Mouse (Mus musculus) MEL (cell line): ENCODE measurements around the gene Mymk. TPM values are rescaled to one million over a fixed set of nuclear protein-coding genes. Genes with fewer than 3 reads are reported as not detected.

ENCODE experiments used
- DNase-seq: peaks from one replicate; pipeline ENCODE4 v3.0.0; 2011; ENCODE audit warnings: low read depth, low spot score
- H3K27ac ChIP-seq: 2 replicates; pipeline ENCODE4 v1.5.1; 2012; ENCODE audit warnings: low read depth, mild to moderate bottlenecking, control low read depth, low read length, moderate library complexity; ENCODE audit not compliant: control insufficient read depth
- H3K27me3 ChIP-seq, 2 experiments: fragments of 150-350 bp in 1 of 2; sonication (generic) in 1 of 2; 2 replicates each; pipeline ENCODE4 v1.6.1; 2012; ENCODE audit warnings: low read length in 2 of 2, mild to moderate bottlenecking in 2 of 2, improper control_type of control experiment in 1 of 2, moderate library complexity in 1 of 2; ENCODE audit not compliant: insufficient read depth in 2 of 2, control insufficient read depth in 1 of 2
- H3K36me3 ChIP-seq, 2 experiments: 2 replicates each; pipeline ENCODE4 v1.6.1; 2012 to 2014; ENCODE audit warnings: low read length in 2 of 2, improper control_type of control experiment in 1 of 2, inconsistent platforms in 1 of 2, mild to moderate bottlenecking in 1 of 2; ENCODE audit not compliant: insufficient read depth in 2 of 2, control insufficient read depth in 1 of 2
- H3K4me1 ChIP-seq, 2 experiments: fragments of 150-350 bp in 1 of 2; sonication (generic) in 1 of 2; 2 replicates each; pipeline ENCODE4 v1.6.1; 2012; ENCODE audit warnings: low read length in 2 of 2, improper control_type of control experiment in 1 of 2, mild to moderate bottlenecking in 1 of 2; ENCODE audit not compliant: insufficient read depth in 2 of 2, control insufficient read depth in 1 of 2
- H3K4me3 ChIP-seq, 2 experiments: fragments of 150-350 bp in 1 of 2; sonication (generic) in 1 of 2; 2 replicates each; pipeline ENCODE4 v1.5.1; 2012; ENCODE audit warnings: low read depth in 2 of 2, low read length in 2 of 2, mild to moderate bottlenecking in 2 of 2, moderate library complexity in 2 of 2, control low read depth in 1 of 2, improper control_type of control experiment in 1 of 2; ENCODE audit not compliant: control insufficient read depth in 1 of 2, insufficient read depth in 1 of 2
- H3K79me2 ChIP-seq: 2 replicates; pipeline ENCODE4 v1.6.1; 2012; ENCODE audit warnings: mild to moderate bottlenecking, low read length, moderate library complexity; ENCODE audit not compliant: control insufficient read depth, poor library complexity, insufficient read depth
- H3K9ac ChIP-seq: 2 replicates; pipeline ENCODE4 v1.6.1; 2012; ENCODE audit warnings: low read depth, mild to moderate bottlenecking, control low read depth, low read length, moderate library complexity; ENCODE audit not compliant: control insufficient read depth, poor library complexity, severe bottlenecking
- H3K9me3 ChIP-seq: fragments of 150-350 bp; sonication (generic); replicated peaks from 2 replicates; pipeline ENCODE4 v1.6.1; 2012; ENCODE audit warnings: mild to moderate bottlenecking, low read length, improper control_type of control experiment, moderate library complexity; ENCODE audit not compliant: insufficient read depth
- CHD2 ChIP-seq: IDR thresholded peaks from 2 replicates; pipeline ENCODE4 v1.6.1; 2011; ENCODE audit warnings: low read length, improper control_type of control experiment
- E2F4 ChIP-seq: IDR thresholded peaks from 2 replicates; pipeline ENCODE4 v1.6.1; 2011; ENCODE audit warnings: low read depth, low read length, improper control_type of control experiment, borderline replicate concordance
- ETS1 ChIP-seq: IDR thresholded peaks from 2 replicates; pipeline ENCODE4 v1.6.1; 2012; ENCODE audit warnings: low read depth, mild to moderate bottlenecking, inconsistent platforms, low read length, improper control_type of control experiment, moderate library complexity
- GABPA ChIP-seq: IDR thresholded peaks from 2 replicates; pipeline ENCODE4 v1.6.1; 2012; ENCODE audit warnings: low read depth, mild to moderate bottlenecking, inconsistent platforms, low read length, improper control_type of control experiment, moderate library complexity
- GATA1 ChIP-seq: IDR thresholded peaks from 2 replicates; pipeline ENCODE4 v1.6.1; 2011; ENCODE audit warnings: low read depth, low read length, improper control_type of control experiment
- KAT2A ChIP-seq: conservative IDR thresholded peaks from 2 replicates; pipeline ENCODE4 v1.6.1; 2012; ENCODE audit warnings: low read depth, low read length, improper control_type of control experiment, inconsistent platforms
- MAFK ChIP-seq: IDR thresholded peaks from 2 replicates; pipeline ENCODE4 v1.6.1; 2011; ENCODE audit warnings: low read depth, mild to moderate bottlenecking, low read length, improper control_type of control experiment, borderline replicate concordance
- MAX ChIP-seq: IDR thresholded peaks from 2 replicates; pipeline ENCODE4 v1.6.1; 2011; ENCODE audit warnings: low read length, improper control_type of control experiment
- MAZ ChIP-seq: IDR thresholded peaks from 2 replicates; pipeline ENCODE4 v1.6.1; 2012; ENCODE audit warnings: low read depth, mild to moderate bottlenecking, inconsistent platforms, low read length, improper control_type of control experiment
- POLR2A ChIP-seq, 2 experiments: IDR thresholded peaks; 2 replicates each; pipeline ENCODE4 v1.6.1; 2011 to 2012; ENCODE audit warnings: low read length in 2 of 2, mild to moderate bottlenecking in 2 of 2, control low read depth in 1 of 2, improper control_type of control experiment in 1 of 2, low read depth in 1 of 2, moderate library complexity in 1 of 2; ENCODE audit not compliant: control insufficient read depth in 1 of 2, insufficient read depth in 1 of 2, poor library complexity in 1 of 2
- POLR2AphosphoS5 ChIP-seq: IDR thresholded peaks from 2 replicates; pipeline ENCODE4 v1.6.1; 2012; ENCODE audit warnings: low read depth, borderline replicate concordance, mild to moderate bottlenecking, inconsistent platforms, low read length, moderate library complexity, mixed read lengths
- RAD21 ChIP-seq: IDR thresholded peaks from 2 replicates; pipeline ENCODE4 v1.6.1; 2011; ENCODE audit warnings: mild to moderate bottlenecking, low read depth, low read length, improper control_type of control experiment
- SMC3 ChIP-seq: IDR thresholded peaks from 2 replicates; pipeline ENCODE4 v1.6.1; 2011; ENCODE audit warnings: low read depth, low read length, improper control_type of control experiment
- TAL1 ChIP-seq: IDR thresholded peaks from 2 replicates; pipeline ENCODE4 v1.6.1; 2012; ENCODE audit warnings: mild to moderate bottlenecking, inconsistent platforms, low read length, moderate library complexity, mixed read lengths
- USF1 ChIP-seq: IDR thresholded peaks from 2 replicates; pipeline ENCODE4 v1.6.1; 2014; ENCODE audit warnings: low read depth, mild to moderate bottlenecking, inconsistent platforms, low read length, improper control_type of control experiment, moderate library complexity
- USF2 ChIP-seq, 2 experiments: IDR thresholded peaks; 2 replicates each; pipeline ENCODE4 v1.6.1; 2011 to 2012; ENCODE audit warnings: improper control_type of control experiment in 2 of 2, low read length in 2 of 2, borderline replicate concordance in 1 of 2, inconsistent platforms in 1 of 2, low read depth in 1 of 2, mild to moderate bottlenecking in 1 of 2; ENCODE audit not compliant: insufficient read depth in 1 of 2
- ZMIZ1 ChIP-seq: IDR thresholded peaks from 2 replicates; pipeline ENCODE4 v1.6.1; 2012; ENCODE audit warnings: low read depth, mild to moderate bottlenecking, inconsistent platforms, low read length, improper control_type of control experiment, moderate library complexity
- polyA plus RNA-seq, 2 experiments: library from polyadenylated mRNA; stranded (reverse) in 1 of 2; unstranded in 1 of 2; fragments of >175 nt in 1 of 2; fragments of >200 nt in 1 of 2; gene quantifications; 2 replicates each; pipeline versions ENCODE4 v1.2.1 to v1.2.4; 2012; ENCODE audit warnings: low replicate concordance in 2 of 2, low read depth in 1 of 2; ENCODE audit not compliant: insufficient read length in 2 of 2, insufficient read depth in 1 of 2, missing spikeins in 1 of 2
- total RNA-seq: library from RNA; depleted of rRNA; stranded (reverse); fragments of 300-350 nt; gene quantifications from 2 replicates; pipeline ENCODE4 v1.2.3, GENCODE M21; 2012

The Mymk gene
- total and polyA plus RNA-seq, 3 experiments, result not detected

GRCm38 (mm10) chr2:27084963-27085362 lies 13.0 kb upstream of the Mymk start (continued):
- no peak for TF ChIP-seq KAT2A

GRCm38 (mm10) chr2:27083761-27084475 lies 11.9 kb upstream of the Mymk start:
- no peak for DNase-seq
- Histone ChIP-seq H3K79me2 (no peaks in the 10 kb centered on the region), H3K9ac (no peak overlapping the region), H3K36me3 (no peaks in the 10 kb centered on the region), H3K4me1 (no peaks in the 10 kb centered on the region), H3K4me3 (no peak overlapping the region), H3K9me3 (no peaks in the 10 kb centered on the region), H3K27me3 (peaks cover 0 to 5% of the 10 kb centered on the region in 2 experiments; a peak in 1 of 4 replicates), H3K27ac (no peak overlapping the region)
- TF ChIP-seq E2F4 (no peak), MAX (no peak), USF1 (no peak), MAZ (no peak), USF2 (IDR thresholded peaks at IDR 0.05; ENCODE audit: borderline replicate concordance in 1 of 2, insufficient read depth in 1 of 2, low read depth in 1 of 2, low read length in 2 of 2) (no peak), MAFK (no peak)

- peaks cover 0 to 5% of the 10 kb centered on the region in 2 experiments; a peak in 1 of 4 replicates for H3K27me3 ChIP-seq
- no peaks in the 10 kb centered on the region for H3K9me3 ChIP-seq
- H3K79me2 ChIP-seq, result no peaks in the 10 kb centered on the region
- no peak overlapping the region for H3K4me3 ChIP-seq
- DNase-seq, result no peak
- no peaks in the 10 kb centered on the region for H3K36me3 ChIP-seq
- H3K9ac ChIP-seq, result no peak overlapping the region
- no peaks in the 10 kb centered on the region for H3K4me1 ChIP-seq
- H3K27ac ChIP-seq, result no peak overlapping the region
- TF ChIP-seq TAL1 (no peak), GABPA (no peak), CHD2 (no peak), ZMIZ1 (no peak), POLR2A (IDR thresholded peaks at IDR 0.05; ENCODE audit: control insufficient read depth in 1 of 2, insufficient read depth in 1 of 2, low read depth in 1 of 2, low read length in 2 of 2, poor library complexity in 1 of 2) (no peak), GATA1 (no peak), RAD21 (no peak), ETS1 (no peak), SMC3 (no peak), POLR2AphosphoS5 (no peak)
Measured at GRCm38 (mm10) chr2:27079649-27080048, 7.7 kb upstream of the Mymk start.
